Mouse (Mus musculus) embryonic stem cell, embryonic (primary cell): ENCODE measurements around the gene Car3.
"Not testable (repeated sequence)": the region's sequence is repeated elsewhere in the genome, so short reads cannot be mapped to it uniquely, and the experiment has no call there.

Experiments used
- CTCF ChIA-PET, 4 experiments: fragments of 300-600 bp in 2 of 4; fragments of 350-600 bp in 2 of 4; sonication (Branson Sonifier 250); formaldehyde crosslinking; loops; one replicate each; lab custom pipeline; 2022; ENCODE audit warnings: inconsistent platforms in 2 of 4; lab: Charles Lee
- POLR2A ChIA-PET, 4 experiments: fragments of 300-600 bp in 2 of 4; fragments of 350-600 bp in 2 of 4; sonication (Branson Sonifier 250); formaldehyde crosslinking; loops; one replicate each; lab custom pipeline; 2022; ENCODE audit warnings: antibody characterized with exemption in 4 of 4, inconsistent platforms in 1 of 4; lab: Charles Lee

Car3 gene

DNA sequence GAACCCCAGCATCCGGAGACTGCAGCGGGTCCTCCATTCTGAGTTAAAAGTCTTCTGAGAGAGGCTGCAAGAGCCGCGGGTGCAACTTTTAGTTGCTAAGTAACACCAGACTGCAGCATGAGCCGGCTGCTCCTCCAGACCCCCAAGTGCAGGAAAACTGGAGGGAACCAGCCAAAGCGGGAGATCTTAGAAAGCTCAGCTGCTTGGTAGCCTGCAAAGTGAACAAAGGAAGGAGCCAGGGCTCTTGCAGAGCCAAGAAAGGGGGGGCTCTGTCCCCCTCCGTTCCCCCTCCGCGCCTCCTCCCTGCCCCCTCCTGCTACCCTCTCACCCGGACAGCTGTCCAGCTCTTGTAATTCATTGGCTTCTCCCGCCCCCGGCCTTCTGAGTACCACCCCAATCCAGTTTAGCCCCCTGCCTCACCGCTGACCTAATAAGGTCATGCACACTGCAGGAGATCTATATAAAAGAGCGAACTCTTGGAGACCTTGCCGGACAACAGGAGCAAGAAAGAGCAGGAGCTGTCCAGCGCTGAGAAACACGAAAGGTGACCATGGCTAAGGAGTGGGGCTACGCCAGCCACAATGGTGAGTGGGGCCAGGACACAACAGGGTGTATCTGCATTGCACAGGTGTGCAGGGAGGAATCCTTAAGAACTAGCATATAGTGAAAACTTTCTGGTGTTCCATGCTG lies at the start of gene Car3:
Gene Car3 (plus strand): TSS at position 491 of the 690 bp plus-strand sequence.
- CTCF ChIA-PET = interaction anchor here in 3 of 4 experiments (0.6 to 1.6 kb wide), 6 partner anchors 11 to 331 kb away, joined by 3 to 11 read pairs (median 3); partner anchors contain the start of gene 1810022K09Rik (in 2 of the 3)
- POLR2A ChIA-PET = interaction anchor here (0.7 to 1.8 kb wide), 7 partner anchors 23 to 252 kb away, joined by 3 to 6 read pairs (median 3); partner anchors contain the start of genes 1810022K09Rik (in 3 of the 4), Car13 (in 2 of the 4) and Car2 (in 1 of the 4)

GRCm38 (mm10) chr3:14815396-14815795 lies 47.9 kb upstream of the Car3 start:
- POLR2A ChIA-PET = interaction anchor here in 1 of 4 experiments (0.6 kb wide), 1 partner anchor 908 kb away, joined by 5 read pairs; no protein-coding TSS in a partner anchor
- CTCF ChIA-PET = not testable (repeated sequence)

GRCm38 (mm10) chr3:14819844-14820504 lies 43.3 kb upstream of the Car3 start:
- ChIA-PET POLR2A (no interaction called here), CTCF (no interaction called here)

GRCm38 (mm10) chr3:14828896-14829295 lies 34.4 kb upstream of the Car3 start:
- ChIA-PET CTCF (no interaction called here), POLR2A (no interaction called here)

DNA sequence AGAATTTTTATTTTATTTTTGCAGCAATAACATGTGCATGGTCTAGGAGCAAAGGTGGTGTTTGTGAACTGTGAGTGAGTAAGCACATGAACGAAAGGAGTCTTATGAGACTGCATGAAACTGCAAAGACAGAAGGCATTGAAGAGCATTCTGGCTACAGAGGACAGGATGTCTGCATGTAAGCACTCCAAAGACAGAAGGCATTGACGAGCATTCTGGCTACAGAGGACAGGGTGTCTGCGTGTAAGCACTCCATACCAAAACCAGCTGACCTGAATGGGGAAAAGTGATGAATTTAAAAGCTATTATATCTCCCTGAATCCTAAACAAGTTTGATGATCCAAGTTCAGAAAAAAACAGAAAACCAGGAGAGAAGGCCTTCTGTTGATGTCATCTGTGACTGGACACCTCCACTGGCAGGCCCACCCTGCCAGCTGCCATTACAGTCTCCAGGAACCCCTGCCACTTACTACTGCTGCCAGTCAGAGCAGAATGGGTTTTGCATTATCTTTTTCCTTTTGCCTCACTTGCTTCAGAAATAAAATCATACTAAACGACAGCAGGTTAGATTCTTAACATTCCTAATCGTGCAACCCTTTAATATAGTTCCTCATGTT lies 32.0 kb upstream of the Car3 start:
- ChIA-PET CTCF (interaction anchor here in 1 of 4 experiments (0.7 kb wide), 1 partner anchor 1193 kb away, joined by 3 read pairs; no protein-coding TSS in a partner anchor), POLR2A (no interaction called here)

DNA sequence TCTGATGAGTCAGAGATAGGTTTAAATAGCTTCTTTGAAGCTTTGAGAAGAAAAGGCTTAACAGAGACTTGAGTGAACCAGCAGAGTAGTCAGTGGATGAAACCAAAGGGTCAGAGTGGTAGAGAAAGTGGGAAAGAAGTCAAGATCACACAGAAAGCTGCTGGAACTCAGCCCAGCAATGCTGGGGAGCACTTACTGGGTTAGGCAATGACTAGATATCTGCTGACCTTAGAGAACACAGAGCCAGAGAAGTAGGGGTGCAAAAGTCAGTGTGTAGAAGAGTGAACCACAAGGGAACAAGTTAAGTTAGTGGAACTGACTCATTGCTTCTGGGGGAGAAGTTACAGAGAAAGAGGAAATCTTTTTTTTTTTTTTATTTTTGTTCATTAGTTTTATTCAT lies 30.5 kb upstream of the Car3 start:
- POLR2A ChIA-PET = no interaction called here
- CTCF ChIA-PET = interaction anchor here in 1 of 4 experiments (0.6 kb wide), 1 partner anchor 352 kb away, joined by 3 read pairs; no protein-coding TSS in a partner anchor

- CTCF ChIA-PET = no interaction called here
- POLR2A ChIA-PET = no interaction called here
Measured at GRCm38 (mm10) chr3:14838936-14839335, 24.4 kb upstream of the Car3 start.

- ChIA-PET CTCF (no interaction called here), POLR2A (no interaction called here)
Measured at GRCm38 (mm10) chr3:14839466-14840118, 23.7 kb upstream of the Car3 start.

- ChIA-PET POLR2A (no interaction called here), CTCF (no interaction called here)
Measured at GRCm38 (mm10) chr3:14848587-14849254, 14.6 kb upstream of the Car3 start.

GRCm38 (mm10) chr3:14853966-14854365 lies 9.3 kb upstream of the Car3 start:
- CTCF ChIA-PET = no interaction called here

DNA sequence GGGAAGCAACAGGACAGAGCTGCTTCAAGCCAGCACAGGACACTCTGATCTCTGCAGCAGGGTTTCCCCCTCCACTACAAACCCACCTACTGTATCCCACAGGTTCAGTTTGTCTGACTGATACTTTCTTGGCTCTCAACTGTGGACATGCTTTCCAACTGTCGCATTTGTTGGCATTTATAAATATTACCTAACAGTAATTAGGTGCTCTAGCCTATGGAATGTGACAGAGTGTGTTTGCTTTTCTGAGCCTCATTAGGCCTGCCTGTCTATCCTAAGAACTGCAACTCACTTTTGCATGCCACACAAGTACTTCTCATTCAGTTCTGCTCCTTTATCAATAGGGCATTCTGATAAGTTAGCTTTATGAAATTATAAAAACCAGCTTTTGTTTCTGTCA lies 8.9 kb upstream of the Car3 start:
- CTCF ChIA-PET = no interaction called here

More at GRCm38 (mm10) chr3:14853966-14854365, 9.3 kb upstream of the Car3 start:
- POLR2A ChIA-PET = no interaction called here

GRCm38 (mm10) chr3:14857874-14858273 lies 5.4 kb upstream of the Car3 start:
- POLR2A ChIA-PET = no interaction called here
- CTCF ChIA-PET = no interaction called here

More for the DNA sequence above, 8.9 kb upstream of the Car3 start:
- POLR2A ChIA-PET = no interaction called here

- ChIA-PET POLR2A (no interaction called here), CTCF (interaction anchor here in 1 of 4 experiments (0.7 kb wide), 1 partner anchor 86 kb away, joined by 5 read pairs; no protein-coding TSS in a partner anchor)
Measured at GRCm38 (mm10) chr3:14860291-14860690, 3.0 kb upstream of the Car3 start.

DNA sequence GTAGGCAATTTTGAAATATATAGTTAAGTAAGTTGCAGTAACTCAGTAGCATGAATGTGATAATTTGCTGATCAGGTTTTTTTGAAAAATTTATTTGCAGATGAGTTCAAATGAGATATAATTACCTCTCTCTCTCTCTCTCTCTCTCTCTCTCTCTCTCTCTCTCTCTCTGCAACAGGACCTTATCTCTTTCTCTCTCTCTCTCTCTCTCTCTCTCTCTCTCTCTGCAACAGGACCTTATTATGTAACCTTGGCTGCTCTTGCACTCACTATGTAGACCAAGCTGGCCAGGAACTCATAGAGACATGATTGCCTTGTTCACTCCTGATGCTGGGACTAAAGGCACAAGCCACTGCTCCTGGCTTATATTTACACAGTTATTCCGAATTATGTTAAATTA lies 2.1 kb upstream of the Car3 start:
- CTCF ChIA-PET = interaction anchor here in 1 of 4 experiments (0.7 kb wide), 1 partner anchor 87 kb away, joined by 5 read pairs; no protein-coding TSS in a partner anchor
- POLR2A ChIA-PET = no interaction called here

DNA sequence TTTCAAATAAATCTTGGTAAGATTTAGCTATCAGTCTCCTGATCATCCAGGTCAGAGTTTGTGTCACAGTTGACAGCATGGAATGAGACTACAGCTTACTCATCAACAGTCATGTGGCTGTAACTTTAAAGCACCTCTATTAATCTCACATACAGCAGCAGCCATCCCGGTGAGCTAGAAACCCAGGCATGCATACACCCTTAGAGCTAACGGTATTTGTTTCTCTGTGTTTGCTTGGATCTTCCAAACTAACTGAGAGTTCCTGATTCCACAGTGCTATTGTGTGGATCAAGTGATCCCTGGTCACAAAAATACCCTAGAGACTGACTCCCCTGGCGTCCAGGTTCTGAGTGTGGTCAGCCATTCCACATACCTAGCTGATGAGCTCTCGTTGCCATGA lies 1.5 kb upstream of the Car3 start:
- ChIA-PET CTCF (interaction anchor here in 1 of 4 experiments (0.9 kb wide), 1 partner anchor 195 kb away, joined by 3 read pairs; no protein-coding TSS in a partner anchor), POLR2A (interaction anchor here in 2 of 4 experiments (0.7 to 0.8 kb wide), 2 partner anchors 11 to 195 kb away, joined by 3 read pairs; no protein-coding TSS in a partner anchor)

GRCm38 (mm10) chr3:14862654-14863021 lies 674 bp upstream of the Car3 start:
- ChIA-PET POLR2A (interaction anchor here in 3 of 4 experiments (0.7 to 1.8 kb wide), 8 partner anchors 11 to 252 kb away, joined by 3 to 6 read pairs (median 3); partner anchors contain the start of genes 1810022K09Rik (in 3 of the 3), Car13 (in 2 of the 3) and Car2 (in 1 of the 3)), CTCF (interaction anchor here in 3 of 4 experiments (0.7 to 1.6 kb wide), 5 partner anchors 11 to 332 kb away, joined by 3 to 11 read pairs (median 3); partner anchors contain the start of gene 1810022K09Rik (in 1 of the 3))

- POLR2A ChIA-PET = interaction anchor here in 3 of 4 experiments (1.3 to 1.8 kb wide), 5 partner anchors 222 to 253 kb away, joined by 3 to 6 read pairs (median 3); partner anchors contain the start of genes 1810022K09Rik (in 3 of the 3) and Car13 (in 2 of the 3)
- CTCF ChIA-PET = interaction anchor here in 3 of 4 experiments (0.6 to 1.6 kb wide), 4 partner anchors 10 to 331 kb away, joined by 3 to 11 read pairs (median 3); partner anchors contain the start of gene 1810022K09Rik (in 1 of the 3)
Measured at GRCm38 (mm10) chr3:14863922-14864321, 610 bp downstream of the Car3 start.
